Comparison of ENCODE assay signal across 11 mouse cellular contexts in the genomic region with DNA sequence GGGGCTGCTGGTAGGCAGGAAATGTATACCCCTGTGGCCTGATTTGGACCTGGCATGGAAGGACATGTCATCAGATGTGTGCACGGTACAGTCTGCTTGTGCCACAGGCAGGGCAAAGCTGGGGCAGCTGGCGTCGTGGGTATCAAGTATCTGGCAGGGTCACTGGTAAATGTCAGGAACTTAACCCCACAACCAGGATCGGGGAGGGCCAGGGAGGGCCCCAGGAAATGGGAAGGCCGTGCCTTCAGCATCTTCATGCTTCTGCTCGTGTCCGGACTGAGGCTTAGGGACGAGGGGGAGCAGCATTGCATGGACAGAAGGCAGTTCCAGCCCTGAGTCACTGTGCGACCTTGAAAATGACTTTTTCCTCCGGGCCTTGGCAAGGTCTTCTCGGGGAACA. TPM values are rescaled to one million over a fixed set of nuclear protein-coding genes. Genes with fewer than 3 reads are reported as not detected.
DNase-seq lines count a peak whose midpoint lies in the region; ATAC-seq and TF ChIP-seq lines count a peak whose summit lies in the region.
"Had no signal": no experiment of that assay in that cellular context is flagged by ENCODE, and none has a peak within 500 bp of the region (broad histone marks: within the 10 kb centered on the region; RNA-seq: fewer than 3 reads in every experiment).

No protein-coding gene starts in this region.

- no peak for TF ChIP-seq EP300 in stomach, postnatal 0 days (optimal IDR thresholded peaks at IDR 0.05)

- H3K27ac ChIP-seq in cerebellum, adult 2 months (ENCODE audit: insufficient read depth, low read length) = peak overlapping the region; percentile 23; the same call in 1 of the 2 replicates
- no peak overlapping the region for H3K27ac ChIP-seq in lung, embryonic 16.5 days (ENCODE audit: low read length)
- peak overlapping the region; percentile 89 to 94 for H3K27ac ChIP-seq in heart, embryonic 14.5 days (replicated peaks in 1 of 2; ENCODE audit: control insufficient read depth in 1 of 2, insufficient read depth in 1 of 2, low read depth in 2 of 2, low read length in 2 of 2)
- no peak overlapping the region; the same call in 1 of the 2 replicates for H3K27ac ChIP-seq in stomach, postnatal 0 days (replicated peaks)
- H3K27ac ChIP-seq in hindbrain, embryonic 12.5 days = no peak overlapping the region
- H3K27ac ChIP-seq: embryonic facial prominence, embryonic 12.5 days had no signal

- H3K4me3 ChIP-seq in cerebellum, adult 2 months (replicated peaks; ENCODE audit: insufficient read depth, low read depth, low read length) = no peak overlapping the region
- H3K4me3 ChIP-seq in lung, embryonic 16.5 days (ENCODE audit: low read length) = peak overlapping the region; percentile 1; the same call in 1 of the 2 replicates
- peak overlapping the region; percentile 48 to 49 for H3K4me3 ChIP-seq in heart, embryonic 14.5 days (ENCODE audit: control insufficient read depth in 1 of 2, insufficient read depth in 1 of 2, low read depth in 1 of 2, low read length in 2 of 2)
- peak overlapping the region; percentile 10 for H3K4me3 ChIP-seq in stomach, postnatal 0 days (ENCODE audit: low read depth, low read length)
- H3K4me3 ChIP-seq in hindbrain, embryonic 12.5 days = no peak overlapping the region
- H3K4me3 ChIP-seq: embryonic facial prominence, embryonic 12.5 days had no signal

- no peak for TF ChIP-seq CTCF in cerebellum, adult 2 months (IDR thresholded peaks at IDR 0.05; ENCODE audit: borderline replicate concordance, insufficient read depth, low read depth, low read length)
- no peak for TF ChIP-seq CTCF in stomach, postnatal 0 days (IDR thresholded peaks at IDR 0.05; ENCODE audit: low read depth)

- ATAC-seq in lung, embryonic 16.5 days (ENCODE audit: low read depth) = no peak
- ATAC-seq in heart, embryonic 14.5 days (ENCODE audit: insufficient number of reproducible peaks, insufficient read depth, low FRiP score, low read depth) = no peak
- no peak for ATAC-seq in stomach, postnatal 0 days (ENCODE audit: low FRiP score, low TSS enrichment)
- no peak for ATAC-seq in hindbrain, embryonic 12.5 days (ENCODE audit: low FRiP score)

- H3K4me1 ChIP-seq in cerebellum, adult 2 months (ENCODE audit: control insufficient read depth, insufficient read depth, low read length) = peaks cover 62% of the 10 kb centered on the region
- H3K4me1 ChIP-seq in lung, embryonic 16.5 days (replicated peaks; ENCODE audit: control insufficient read depth, insufficient read depth, low read length) = peaks cover 19% of the 10 kb centered on the region
- H3K4me1 ChIP-seq in heart, embryonic 14.5 days (ENCODE audit: control insufficient read depth in 2 of 2, insufficient read depth in 2 of 2, low read length in 2 of 2) = peaks cover 30 to 52% of the 10 kb centered on the region in 2 experiments
- H3K4me1 ChIP-seq in stomach, postnatal 0 days (replicated peaks; ENCODE audit: control insufficient read depth, insufficient read depth) = no peaks in the 10 kb centered on the region; the same call in 1 of the 2 replicates
- peaks cover 22% of the 10 kb centered on the region for H3K4me1 ChIP-seq in hindbrain, embryonic 12.5 days

- DNase-seq in cerebellum, adult 2 months = peak in 1 of 2 experiments; percentile 24
- no peak for DNase-seq in cerebellum, adult 11 months
- DNase-seq in lung, postnatal 14 days = no peak
- peak; percentile 14 for DNase-seq in stomach, postnatal 0 days (ENCODE audit: low spot score)
- DNase-seq in left cerebral cortex, postnatal 25 days (ENCODE audit: low spot score in 2 of 2) = no peak
- DNase-seq: right cerebral cortex, postnatal 14 days had no signal

- WGBS in cerebellum, adult 2 months = 64% methylated on average over 11 of the region's 11 CpGs
- 66% methylated on average over 11 of the region's 11 CpGs for WGBS in lung, embryonic 16.5 days
- WGBS in heart, embryonic 14.5 days = 25% methylated on average over 11 of the region's 11 CpGs
- 61% methylated on average over 11 of the region's 11 CpGs for WGBS in stomach, postnatal 0 days
- 78% methylated on average over 11 of the region's 11 CpGs for WGBS in hindbrain, embryonic 12.5 days

- intact Hi-C loops in left cerebral cortex, postnatal 25 days (cut with DNase I) = no loop called here

- H3K4me2 ChIP-seq in lung, embryonic 16.5 days (ENCODE audit: low read depth, low read length) = peak overlapping the region; percentile 41
- H3K4me2 ChIP-seq in heart, embryonic 14.5 days (ENCODE audit: low read length) = peak overlapping the region; percentile 83
- H3K4me2 ChIP-seq in stomach, postnatal 0 days (replicated peaks; ENCODE audit: low read depth) = peak overlapping the region; percentile 44
- no peak overlapping the region for H3K4me2 ChIP-seq in hindbrain, embryonic 12.5 days (replicated peaks)
- H3K4me2 ChIP-seq: embryonic facial prominence, embryonic 12.5 days had no signal

- H3K36me3 ChIP-seq in lung, embryonic 16.5 days (ENCODE audit: control insufficient read depth, insufficient read depth, low read length) = no peaks in the 10 kb centered on the region
- peaks cover 38% of the 10 kb centered on the region for H3K36me3 ChIP-seq in heart, embryonic 14.5 days (ENCODE audit: control insufficient read depth, insufficient read depth, low read length)
- H3K36me3 ChIP-seq in stomach, postnatal 0 days (ENCODE audit: control insufficient read depth, insufficient read depth, low read length) = no peaks in the 10 kb centered on the region
- no peaks in the 10 kb centered on the region for H3K36me3 ChIP-seq in hindbrain, embryonic 12.5 days
- H3K36me3 ChIP-seq: embryonic facial prominence, embryonic 12.5 days had no signal

- no peak for TF ChIP-seq POLR2A in cerebellum, adult 2 months (IDR thresholded peaks at IDR 0.05; ENCODE audit: borderline replicate concordance, insufficient read depth, low read length)

- peak overlapping the region; percentile 6 for H3K9ac ChIP-seq in lung, embryonic 16.5 days (ENCODE audit: low read length)
- peak overlapping the region; percentile 80 for H3K9ac ChIP-seq in heart, embryonic 14.5 days (ENCODE audit: low read length)
- peak overlapping the region; percentile 14; the same call in 1 of the 2 replicates for H3K9ac ChIP-seq in stomach, postnatal 0 days (ENCODE audit: low read length)
- no peak overlapping the region for H3K9ac ChIP-seq in hindbrain, embryonic 12.5 days
- H3K9ac ChIP-seq: embryonic facial prominence, embryonic 12.5 days had no signal

- H3K9me3 ChIP-seq in lung, embryonic 16.5 days (ENCODE audit: control insufficient read depth, low read length) = no peaks in the 10 kb centered on the region
- H3K9me3 ChIP-seq in heart, embryonic 14.5 days (ENCODE audit: control insufficient read depth, low read length) = no peaks in the 10 kb centered on the region
- no peaks in the 10 kb centered on the region for H3K9me3 ChIP-seq in stomach, postnatal 0 days (ENCODE audit: control insufficient read depth, low read length)
- no peaks in the 10 kb centered on the region for H3K9me3 ChIP-seq in hindbrain, embryonic 12.5 days (replicated peaks)
- H3K9me3 ChIP-seq: embryonic facial prominence, embryonic 12.5 days had no signal

- no peaks in the 10 kb centered on the region for H3K27me3 ChIP-seq in cerebellum, adult 2 months (ENCODE audit: control insufficient read depth, insufficient read depth, low read length)
- no peaks in the 10 kb centered on the region for H3K27me3 ChIP-seq in lung, embryonic 16.5 days (ENCODE audit: control insufficient read depth, insufficient read depth, low read depth, low read length)
- H3K27me3 ChIP-seq in heart, embryonic 14.5 days (ENCODE audit: control insufficient read depth, insufficient read depth, low read length) = no peaks in the 10 kb centered on the region
- no peaks in the 10 kb centered on the region for H3K27me3 ChIP-seq in stomach, postnatal 0 days (ENCODE audit: control insufficient read depth, insufficient read depth, low read length)
- peaks cover 12% of the 10 kb centered on the region; the same call in 1 of the 2 replicates for H3K27me3 ChIP-seq in hindbrain, embryonic 12.5 days
- H3K27me3 ChIP-seq: embryonic facial prominence, embryonic 12.5 days had no signal

RNA-seq across cellular contexts. Expression of gene Pygm, which starts 0.8 kb away (rescaled TPM):
- polyA plus RNA-seq in cerebellum, adult 2 months (2012; rRNA removed) = 90.1 and 101 TPM in 2 replicates
- polyA plus RNA-seq in lung, embryonic 16.5 days (2015; fragmentation: Nextera tagmentation; extraction: Ambion mirVana) = 28.6 and 36.1 TPM in 2 replicates
- polyA plus RNA-seq in heart, embryonic 14.5 days (2014; fragmentation: Nextera tagmentation; extraction: Ambion mirVana) = 225 and 226 TPM in 2 replicates
- 8.0 and 10.5 TPM in 2 replicates for polyA plus RNA-seq in stomach, postnatal 0 days (2015; fragmentation: Nextera tagmentation; extraction: Ambion mirVana)
- polyA plus RNA-seq in hindbrain, embryonic 12.5 days (2016; fragmentation: Nextera tagmentation; extraction: Ambion mirVana) = 1.8 and 3.9 TPM in 2 replicates
- total RNA-seq in left cerebral cortex, postnatal 25 days (2021) = 10 to 100 TPM; 26.8 to 35.5 TPM

RNA-seq across cellular contexts. Expression of gene Rasgrp2, which starts 14.2 kb away (rescaled TPM):
- 78.5 and 90.1 TPM in 2 replicates for polyA plus RNA-seq in cerebellum, adult 2 months (2012; rRNA removed)
- 93.7 and 111 TPM in 2 replicates for polyA plus RNA-seq in lung, embryonic 16.5 days (2015; fragmentation: Nextera tagmentation; extraction: Ambion mirVana)
- polyA plus RNA-seq in heart, embryonic 14.5 days (2014; fragmentation: Nextera tagmentation; extraction: Ambion mirVana) = 44.8 and 48.9 TPM in 2 replicates
- polyA plus RNA-seq in stomach, postnatal 0 days (2015; fragmentation: Nextera tagmentation; extraction: Ambion mirVana) = 53.4 and 57.3 TPM in 2 replicates
- polyA plus RNA-seq in hindbrain, embryonic 12.5 days (2016; fragmentation: Nextera tagmentation; extraction: Ambion mirVana) = 20.0 and 23.0 TPM in 2 replicates
- 10 to 100 TPM; 49.8 to 86.4 TPM for total RNA-seq in left cerebral cortex, postnatal 25 days (2021)

RNA-seq across cellular contexts. Expression of gene Sf1, which starts 21.5 kb away (rescaled TPM):
- 175 and 196 TPM in 2 replicates for polyA plus RNA-seq in cerebellum, adult 2 months (2012; rRNA removed)
- polyA plus RNA-seq in lung, embryonic 16.5 days (2015; fragmentation: Nextera tagmentation; extraction: Ambion mirVana) = 120 and 132 TPM in 2 replicates
- polyA plus RNA-seq in heart, embryonic 14.5 days (2014; fragmentation: Nextera tagmentation; extraction: Ambion mirVana) = 86.9 and 93.1 TPM in 2 replicates
- polyA plus RNA-seq in stomach, postnatal 0 days (2015; fragmentation: Nextera tagmentation; extraction: Ambion mirVana) = 42.3 and 52.0 TPM in 2 replicates
- 168 and 176 TPM in 2 replicates for polyA plus RNA-seq in hindbrain, embryonic 12.5 days (2016; fragmentation: Nextera tagmentation; extraction: Ambion mirVana)
- total RNA-seq in left cerebral cortex, postnatal 25 days (2021) = 100 to 1,000 TPM; 180 to 195 TPM

RNA-seq across cellular contexts. Expression of gene Nrxn2, which starts 33.6 kb away (rescaled TPM):
- polyA plus RNA-seq in cerebellum, adult 2 months (2012; rRNA removed) = 420 and 504 TPM in 2 replicates
- polyA plus RNA-seq in lung, embryonic 16.5 days (2015; fragmentation: Nextera tagmentation; extraction: Ambion mirVana) = 0.88 and 1.0 TPM in 2 replicates
- polyA plus RNA-seq in heart, embryonic 14.5 days (2014; fragmentation: Nextera tagmentation; extraction: Ambion mirVana) = 0.12 and 0.66 TPM in 2 replicates
- 0.83 and 1.3 TPM in 2 replicates for polyA plus RNA-seq in stomach, postnatal 0 days (2015; fragmentation: Nextera tagmentation; extraction: Ambion mirVana)
- 21.3 and 23.0 TPM in 2 replicates for polyA plus RNA-seq in hindbrain, embryonic 12.5 days (2016; fragmentation: Nextera tagmentation; extraction: Ambion mirVana)
- 100 to 1,000 TPM; 627 to 654 TPM for total RNA-seq in left cerebral cortex, postnatal 25 days (2021)
- total RNA-seq: granulocyte monocyte progenitor cell, adult 5-6 weeks had no signal

RNA-seq across cellular contexts. Expression of gene Map4k2, which starts 44.0 kb away (rescaled TPM):
- 317 and 326 TPM in 2 replicates for polyA plus RNA-seq in cerebellum, adult 2 months (2012; rRNA removed)
- 24.8 and 27.6 TPM in 2 replicates for polyA plus RNA-seq in lung, embryonic 16.5 days (2015; fragmentation: Nextera tagmentation; extraction: Ambion mirVana)
- polyA plus RNA-seq in heart, embryonic 14.5 days (2014; fragmentation: Nextera tagmentation; extraction: Ambion mirVana) = 9.0 and 13.0 TPM in 2 replicates
- 5.2 and 5.7 TPM in 2 replicates for polyA plus RNA-seq in stomach, postnatal 0 days (2015; fragmentation: Nextera tagmentation; extraction: Ambion mirVana)
- polyA plus RNA-seq in hindbrain, embryonic 12.5 days (2016; fragmentation: Nextera tagmentation; extraction: Ambion mirVana) = 15.0 and 16.0 TPM in 2 replicates
- total RNA-seq in left cerebral cortex, postnatal 25 days (2021) = 10 to 100 TPM; 83.3 to 92.3 TPM

Comparison
In these comparisons a context has a peak if more than half of its experiments do, and no peak if none do; other contexts are left out.
1. H3K27ac ChIP-seq: peak in cerebellum, adult 2 months (single experiment) and heart, embryonic 14.5 days (2 of 2); none in lung, embryonic 16.5 days (single experiment), stomach, postnatal 0 days (single experiment) and hindbrain, embryonic 12.5 days (single experiment).
2. H3K4me3 ChIP-seq: peak in lung, embryonic 16.5 days (single experiment), heart, embryonic 14.5 days (2 of 2) and stomach, postnatal 0 days (single experiment); none in cerebellum, adult 2 months (single experiment) and hindbrain, embryonic 12.5 days (single experiment).